Mouse (Mus musculus) layer of hippocampus, adult 2 months (tissue): Measurements from ENCODE around the gene Acmsd. TPM values are rescaled to one million over a fixed set of nuclear protein-coding genes. Genes with fewer than 3 reads are reported as not detected.
"Not testable (repeated sequence)": the region's sequence is repeated elsewhere in the genome, so short reads cannot be mapped to it uniquely, and the experiment has no call there.

Experiments used
- DNase-seq, 2 experiments: peaks; one replicate each; pipeline ENCODE4 v3.0.0; 2022; ENCODE audit warnings: low spot score in 2 of 2
- H3K27ac ChIP-seq: fragments of 200-600 bp; 2 replicates; pipeline ENCODE4 v1.8.1; 2022
- H3K4me3 ChIP-seq: fragments of 200-600 bp; 2 replicates; pipeline ENCODE4 v1.8.1; 2022; ENCODE audit warnings: mild to moderate bottlenecking
- CTCF ChIP-seq: fragments of 200-600 bp; conservative IDR thresholded peaks from 2 replicates; pipeline ENCODE4 v1.8.1; 2022; ENCODE audit warnings: antibody characterized with exemption, mild to moderate bottlenecking, moderate library complexity
- total RNA-seq, 2 experiments: library from RNA; stranded (reverse); gene quantifications; 2 replicates each; pipeline ENCODE4 v1.2.3; 2021

Gene Acmsd
- total RNA-seq, 2 experiments from 2014 or later: not detected

GRCm38 (mm10) chr1:127756331-127757163, 27.3 kb downstream of the Acmsd start:
- H3K27ac ChIP-seq: no peak overlapping the region
- DNase-seq: no peak
- no peak for TF ChIP-seq CTCF
- H3K4me3 ChIP-seq: no peak overlapping the region

DNA sequence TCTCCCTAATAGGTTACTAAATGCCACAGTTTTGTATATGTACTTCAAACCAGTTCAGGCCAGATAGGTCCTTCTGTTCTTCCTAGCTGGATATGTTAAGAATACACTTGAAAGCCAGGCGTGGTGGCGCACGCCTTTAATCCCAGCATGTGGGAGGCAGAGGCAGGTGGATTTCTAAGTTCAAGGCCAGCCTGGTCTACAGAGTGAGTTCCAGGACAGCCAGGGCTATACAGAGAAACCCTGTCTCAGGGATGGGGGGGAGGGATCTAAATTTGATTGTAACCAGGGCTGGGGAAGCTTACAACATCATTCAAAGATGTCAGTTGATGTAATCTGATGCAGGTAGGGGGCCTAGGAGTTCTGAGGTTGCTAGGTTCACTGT, 27.9 kb downstream of the Acmsd start:
- not testable (repeated sequence) for H3K4me3 ChIP-seq, DNase-seq, H3K27ac ChIP-seq

- TF ChIP-seq CTCF: peak; percentile 79
- Histone ChIP-seq H3K27ac (no peak overlapping the region), H3K4me3 (no peak overlapping the region)
- DNase-seq: peak in 1 of 2 experiments; percentile 29
Observed at GRCm38 (mm10) chr1:127765468-127765867, 36.3 kb downstream of the Acmsd start.

GRCm38 (mm10) chr1:127766741-127767140, 37.5 kb downstream of the Acmsd start:
- TF ChIP-seq CTCF: no peak
- H3K27ac ChIP-seq: no peak overlapping the region

DNA sequence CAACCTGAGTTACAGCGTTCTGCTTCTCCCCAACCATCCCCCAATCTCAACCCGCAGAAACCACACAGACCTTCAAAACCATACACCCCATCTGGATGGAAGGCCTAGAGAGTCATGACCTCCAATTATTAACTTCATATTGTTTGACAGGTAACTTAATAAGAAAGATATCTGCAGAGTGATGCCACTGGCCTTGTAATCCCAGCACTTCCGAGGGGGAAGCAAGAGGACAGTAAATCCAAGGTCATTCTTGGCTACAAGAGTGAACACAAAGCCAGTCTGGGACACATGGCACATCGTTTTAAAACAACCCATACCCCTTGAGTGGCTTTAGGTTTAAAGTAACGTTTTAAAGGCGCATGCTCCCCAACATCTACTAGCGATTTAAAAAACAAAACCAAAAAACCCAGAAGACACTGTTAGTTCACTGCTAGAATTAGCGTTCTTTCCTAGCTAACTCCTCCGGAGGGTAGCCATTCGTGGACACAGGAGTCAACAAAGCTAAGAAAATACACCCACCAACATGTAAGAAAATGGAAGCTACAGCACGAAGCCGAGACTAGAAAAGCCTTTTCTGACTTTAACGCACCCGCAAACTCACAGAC, 44.1 kb downstream of the Acmsd start:
- H3K4me3 ChIP-seq: peak overlapping the region; percentile 91
- no peak for TF ChIP-seq CTCF
- no peak for DNase-seq
- peak overlapping the region; percentile 91 for H3K27ac ChIP-seq

More at GRCm38 (mm10) chr1:127766741-127767140, 37.5 kb downstream of the Acmsd start:
- DNase-seq: no peak
- H3K4me3 ChIP-seq: no peak overlapping the region

GRCm38 (mm10) chr1:127773803-127774500, 44.7 kb downstream of the Acmsd start, which contains the start of gene Ccnt2:
TSS of gene Ccnt2 (plus strand) at chr1:127774164.
- Histone ChIP-seq H3K4me3 (peak within 1 kb of the TSS; percentile 91), H3K27ac (peak within 1 kb of the TSS; percentile 99)
- DNase-seq: peak; percentile 99 to 100
- TF ChIP-seq CTCF: peak; percentile 60

DNA sequence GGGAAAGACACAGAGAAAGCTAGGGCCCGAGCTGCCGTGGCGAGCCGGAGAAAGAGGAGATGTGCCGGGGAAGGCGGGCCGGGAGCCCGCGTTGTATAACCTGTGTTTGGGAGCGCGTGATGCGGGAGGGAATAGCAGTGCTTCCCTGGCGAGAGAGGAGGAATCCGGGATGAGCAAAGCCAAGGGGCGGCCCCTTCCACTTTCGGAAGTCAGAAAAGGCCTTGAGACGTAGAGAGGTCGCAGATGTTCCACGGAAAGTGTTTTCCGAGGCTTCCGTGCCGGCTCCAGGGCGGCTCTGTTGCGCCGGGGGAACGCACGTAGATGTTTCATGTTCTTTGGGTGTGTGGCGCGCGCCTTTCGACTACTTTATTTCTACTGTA, 45.3 kb downstream of the Acmsd start:
- peak overlapping the region; percentile 99 for H3K27ac ChIP-seq
- peak in 1 of 2 experiments; percentile 60 for DNase-seq
- no peak for TF ChIP-seq CTCF
- peak overlapping the region; percentile 91 for H3K4me3 ChIP-seq

GRCm38 (mm10) chr1:127775206-127775720, 46.0 kb downstream of the Acmsd start:
- DNase-seq: no peak
- TF ChIP-seq CTCF: no peak
- Histone ChIP-seq H3K4me3 (peak overlapping the region; percentile 91), H3K27ac (peak overlapping the region; percentile 99)

- no peak overlapping the region for H3K27ac ChIP-seq
- peak overlapping the region; percentile 91 for H3K4me3 ChIP-seq
- DNase-seq: no peak
- no peak for TF ChIP-seq CTCF
Observed at GRCm38 (mm10) chr1:127776246-127776645, 47.0 kb downstream of the Acmsd start.

GRCm38 (mm10) chr1:127778611-127779010, 49.4 kb downstream of the Acmsd start:
- no peak for TF ChIP-seq CTCF
- Histone ChIP-seq H3K4me3 (no peak overlapping the region), H3K27ac (no peak overlapping the region)
- DNase-seq: no peak

- no peak overlapping the region for H3K27ac ChIP-seq
- TF ChIP-seq CTCF: no peak
- H3K4me3 ChIP-seq: no peak overlapping the region
- no peak for DNase-seq
Observed at GRCm38 (mm10) chr1:127780142-127780541, 50.9 kb downstream of the Acmsd start.

GRCm38 (mm10) chr1:127780849-127781248, 51.6 kb downstream of the Acmsd start:
- TF ChIP-seq CTCF: no peak
- no peak overlapping the region for H3K4me3 ChIP-seq
- 0 out of 2 replicates have a peak overlapping the region, but pooled peaks have one; percentile 33 for H3K27ac ChIP-seq
- no peak for DNase-seq

DNA sequence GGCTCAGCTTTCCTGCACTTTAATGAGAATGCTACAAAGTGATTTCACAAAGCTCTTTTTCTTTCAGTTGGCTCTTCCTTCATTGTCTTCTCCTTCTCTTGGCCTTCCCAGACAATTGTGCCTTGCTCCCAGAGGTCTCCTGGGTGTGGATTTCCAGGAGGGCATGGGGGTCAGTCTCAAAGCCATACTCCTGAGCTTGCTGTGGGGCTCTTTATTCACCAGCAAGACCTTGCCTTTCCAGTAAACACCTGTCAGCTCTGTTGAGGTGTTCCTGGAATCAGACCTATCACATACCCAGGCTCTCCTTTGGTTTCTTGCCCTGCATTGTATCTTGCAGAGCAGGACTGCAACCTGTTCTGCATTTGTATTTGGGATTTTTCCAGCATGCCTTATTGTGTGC, 54.6 kb downstream of the Acmsd start:
- Histone ChIP-seq H3K4me3 (no peak overlapping the region), H3K27ac (peak overlapping the region; percentile 8; the same call in 1 of the 2 replicates)
- no peak for TF ChIP-seq CTCF

More for the DNA sequence above, 54.6 kb downstream of the Acmsd start:
- DNase-seq: no peak
